Mouse (Mus musculus) MEL (cell line): Measurements from ENCODE around the gene Mslnl. TPM values are rescaled to one million over a fixed set of nuclear protein-coding genes. Genes with fewer than 3 reads are reported as not detected.

Experiments used
- DNase-seq: peaks from one replicate; pipeline ENCODE4 v3.0.0; 2011; ENCODE audit warnings: low read depth, low spot score
- H3K27ac ChIP-seq: 2 replicates; pipeline ENCODE4 v1.5.1; 2012; ENCODE audit warnings: low read depth, mild to moderate bottlenecking, control low read depth, low read length, moderate library complexity; ENCODE audit not compliant: control insufficient read depth
- H3K27me3 ChIP-seq, 2 experiments: fragments of 150-350 bp in 1 of 2; sonication (generic) in 1 of 2; 2 replicates each; pipeline ENCODE4 v1.6.1; 2012; ENCODE audit warnings: low read length in 2 of 2, mild to moderate bottlenecking in 2 of 2, improper control_type of control experiment in 1 of 2, moderate library complexity in 1 of 2; ENCODE audit not compliant: insufficient read depth in 2 of 2, control insufficient read depth in 1 of 2
- H3K36me3 ChIP-seq, 2 experiments: 2 replicates each; pipeline ENCODE4 v1.6.1; 2012 to 2014; ENCODE audit warnings: low read length in 2 of 2, improper control_type of control experiment in 1 of 2, inconsistent platforms in 1 of 2, mild to moderate bottlenecking in 1 of 2; ENCODE audit not compliant: insufficient read depth in 2 of 2, control insufficient read depth in 1 of 2
- H3K4me1 ChIP-seq, 2 experiments: fragments of 150-350 bp in 1 of 2; sonication (generic) in 1 of 2; 2 replicates each; pipeline ENCODE4 v1.6.1; 2012; ENCODE audit warnings: low read length in 2 of 2, improper control_type of control experiment in 1 of 2, mild to moderate bottlenecking in 1 of 2; ENCODE audit not compliant: insufficient read depth in 2 of 2, control insufficient read depth in 1 of 2
- H3K4me3 ChIP-seq, 2 experiments: fragments of 150-350 bp in 1 of 2; sonication (generic) in 1 of 2; 2 replicates each; pipeline ENCODE4 v1.5.1; 2012; ENCODE audit warnings: low read depth in 2 of 2, low read length in 2 of 2, mild to moderate bottlenecking in 2 of 2, moderate library complexity in 2 of 2, control low read depth in 1 of 2, improper control_type of control experiment in 1 of 2; ENCODE audit not compliant: control insufficient read depth in 1 of 2, insufficient read depth in 1 of 2
- H3K79me2 ChIP-seq: 2 replicates; pipeline ENCODE4 v1.6.1; 2012; ENCODE audit warnings: mild to moderate bottlenecking, low read length, moderate library complexity; ENCODE audit not compliant: control insufficient read depth, poor library complexity, insufficient read depth
- H3K9ac ChIP-seq: 2 replicates; pipeline ENCODE4 v1.6.1; 2012; ENCODE audit warnings: low read depth, mild to moderate bottlenecking, control low read depth, low read length, moderate library complexity; ENCODE audit not compliant: control insufficient read depth, poor library complexity, severe bottlenecking
- H3K9me3 ChIP-seq: fragments of 150-350 bp; sonication (generic); replicated peaks from 2 replicates; pipeline ENCODE4 v1.6.1; 2012; ENCODE audit warnings: mild to moderate bottlenecking, low read length, improper control_type of control experiment, moderate library complexity; ENCODE audit not compliant: insufficient read depth
- CHD1 ChIP-seq: IDR thresholded peaks from 2 replicates; pipeline ENCODE4 v1.6.1; 2012; ENCODE audit warnings: low read depth, mild to moderate bottlenecking, inconsistent platforms, low read length, improper control_type of control experiment
- CTCF ChIP-seq, 3 experiments: IDR thresholded peaks in 2 of 3; conservative IDR thresholded peaks in 1 of 3; 2 replicates each; pipeline ENCODE4 v1.5.1; 2011 to 2012; ENCODE audit warnings: low read length in 3 of 3, low read depth in 2 of 3, mild to moderate bottlenecking in 2 of 3, improper control_type of control experiment in 1 of 3, inconsistent platforms in 1 of 3, mixed read lengths in 1 of 3, moderate library complexity in 1 of 3; ENCODE audit not compliant: control insufficient read depth in 1 of 3, insufficient read depth in 1 of 3, poor library complexity in 1 of 3, severe bottlenecking in 1 of 3
- E2F4 ChIP-seq: IDR thresholded peaks from 2 replicates; pipeline ENCODE4 v1.6.1; 2011; ENCODE audit warnings: low read depth, low read length, improper control_type of control experiment, borderline replicate concordance
- EP300 ChIP-seq, 2 experiments: IDR thresholded peaks; 2 replicates each; pipeline ENCODE4 v1.6.1; 2011; ENCODE audit warnings: improper control_type of control experiment in 2 of 2, low read length in 2 of 2, low read depth in 1 of 2, mild to moderate bottlenecking in 1 of 2
- ETS1 ChIP-seq: IDR thresholded peaks from 2 replicates; pipeline ENCODE4 v1.6.1; 2012; ENCODE audit warnings: low read depth, mild to moderate bottlenecking, inconsistent platforms, low read length, improper control_type of control experiment, moderate library complexity
- GABPA ChIP-seq: IDR thresholded peaks from 2 replicates; pipeline ENCODE4 v1.6.1; 2012; ENCODE audit warnings: low read depth, mild to moderate bottlenecking, inconsistent platforms, low read length, improper control_type of control experiment, moderate library complexity
- GATA1 ChIP-seq: IDR thresholded peaks from 2 replicates; pipeline ENCODE4 v1.6.1; 2011; ENCODE audit warnings: low read depth, low read length, improper control_type of control experiment
- HCFC1 ChIP-seq: IDR thresholded peaks from 2 replicates; pipeline ENCODE4 v1.6.1; 2012; ENCODE audit warnings: low read depth, mild to moderate bottlenecking, inconsistent platforms, low read length, improper control_type of control experiment, moderate library complexity
- KAT2A ChIP-seq: conservative IDR thresholded peaks from 2 replicates; pipeline ENCODE4 v1.6.1; 2012; ENCODE audit warnings: low read depth, low read length, improper control_type of control experiment, inconsistent platforms
- MAZ ChIP-seq: IDR thresholded peaks from 2 replicates; pipeline ENCODE4 v1.6.1; 2012; ENCODE audit warnings: low read depth, mild to moderate bottlenecking, inconsistent platforms, low read length, improper control_type of control experiment
- NRF1 ChIP-seq: IDR thresholded peaks from 2 replicates; pipeline ENCODE4 v1.6.1; 2014; ENCODE audit warnings: low read depth, mild to moderate bottlenecking, inconsistent platforms, low read length, improper control_type of control experiment, moderate library complexity; ENCODE audit not compliant: poor library complexity, insufficient read depth, severe bottlenecking
- POLR2A ChIP-seq, 2 experiments: IDR thresholded peaks; 2 replicates each; pipeline ENCODE4 v1.6.1; 2011 to 2012; ENCODE audit warnings: low read length in 2 of 2, mild to moderate bottlenecking in 2 of 2, control low read depth in 1 of 2, improper control_type of control experiment in 1 of 2, low read depth in 1 of 2, moderate library complexity in 1 of 2; ENCODE audit not compliant: control insufficient read depth in 1 of 2, insufficient read depth in 1 of 2, poor library complexity in 1 of 2
- RAD21 ChIP-seq: IDR thresholded peaks from 2 replicates; pipeline ENCODE4 v1.6.1; 2011; ENCODE audit warnings: mild to moderate bottlenecking, low read depth, low read length, improper control_type of control experiment
- SIN3A ChIP-seq: IDR thresholded peaks from 2 replicates; pipeline ENCODE4 v1.6.1; 2012; ENCODE audit warnings: low read length, improper control_type of control experiment, inconsistent platforms
- TAL1 ChIP-seq: IDR thresholded peaks from 2 replicates; pipeline ENCODE4 v1.6.1; 2012; ENCODE audit warnings: mild to moderate bottlenecking, inconsistent platforms, low read length, moderate library complexity, mixed read lengths
- TCF12 ChIP-seq: IDR thresholded peaks from 2 replicates; pipeline ENCODE4 v1.6.1; 2014; ENCODE audit warnings: low read depth, mild to moderate bottlenecking, inconsistent platforms, low read length, improper control_type of control experiment, moderate library complexity
- UBTF ChIP-seq: IDR thresholded peaks from 2 replicates; pipeline ENCODE4 v1.6.1; 2012; ENCODE audit warnings: low read depth, mild to moderate bottlenecking, inconsistent platforms, low read length, improper control_type of control experiment, moderate library complexity, borderline replicate concordance; ENCODE audit not compliant: insufficient read depth
- USF1 ChIP-seq: IDR thresholded peaks from 2 replicates; pipeline ENCODE4 v1.6.1; 2014; ENCODE audit warnings: low read depth, mild to moderate bottlenecking, inconsistent platforms, low read length, improper control_type of control experiment, moderate library complexity
- USF2 ChIP-seq, 2 experiments: IDR thresholded peaks; 2 replicates each; pipeline ENCODE4 v1.6.1; 2011 to 2012; ENCODE audit warnings: improper control_type of control experiment in 2 of 2, low read length in 2 of 2, borderline replicate concordance in 1 of 2, inconsistent platforms in 1 of 2, low read depth in 1 of 2, mild to moderate bottlenecking in 1 of 2; ENCODE audit not compliant: insufficient read depth in 1 of 2
- ZC3H11A ChIP-seq: IDR thresholded peaks from 2 replicates; pipeline ENCODE4 v1.6.1; 2012; ENCODE audit warnings: low read depth, mild to moderate bottlenecking, inconsistent platforms, low read length, improper control_type of control experiment
- ZMIZ1 ChIP-seq: IDR thresholded peaks from 2 replicates; pipeline ENCODE4 v1.6.1; 2012; ENCODE audit warnings: low read depth, mild to moderate bottlenecking, inconsistent platforms, low read length, improper control_type of control experiment, moderate library complexity
- ZNF384 ChIP-seq: IDR thresholded peaks from 2 replicates; pipeline ENCODE4 v1.6.1; 2012; ENCODE audit warnings: low read depth, mild to moderate bottlenecking, inconsistent platforms, low read length, improper control_type of control experiment
- polyA plus RNA-seq, 2 experiments: library from polyadenylated mRNA; stranded (reverse) in 1 of 2; unstranded in 1 of 2; fragments of >175 nt in 1 of 2; fragments of >200 nt in 1 of 2; gene quantifications; 2 replicates each; pipeline versions ENCODE4 v1.2.1 to v1.2.4; 2012; ENCODE audit warnings: low replicate concordance in 2 of 2, low read depth in 1 of 2; ENCODE audit not compliant: insufficient read length in 2 of 2, insufficient read depth in 1 of 2, missing spikeins in 1 of 2
- total RNA-seq: library from RNA; depleted of rRNA; stranded (reverse); fragments of 300-350 nt; gene quantifications from 2 replicates; pipeline ENCODE4 v1.2.3, GENCODE M21; 2012

Gene Mslnl
- total and polyA plus RNA-seq, 3 experiments: 0.08 TPM; not detected in 1

GRCm38 (mm10) chr17:25760148-25760547, 24.3 kb downstream of the Mslnl start:
- H3K9ac ChIP-seq: no peak overlapping the region
- H3K79me2 ChIP-seq: no peaks in the 10 kb centered on the region
- H3K27ac ChIP-seq: no peak overlapping the region
- TF ChIP-seq ZMIZ1 (no peak), ZNF384 (no peak), TCF12 (no peak), ZC3H11A (no peak), HCFC1 (no peak), E2F4 (no peak), TAL1 (no peak), MAZ (no peak), POLR2A (IDR thresholded peaks at IDR 0.05; ENCODE audit: control insufficient read depth in 1 of 2, insufficient read depth in 1 of 2, low read depth in 1 of 2, low read length in 2 of 2, poor library complexity in 1 of 2) (no peak), CTCF (IDR thresholded peaks at IDR 0.05 in 2 of 3, conservative IDR thresholded peaks at IDR 0.05 in 1 of 3; ENCODE audit: control insufficient read depth in 1 of 3, insufficient read depth in 1 of 3, low read depth in 2 of 3, low read length in 3 of 3, poor library complexity in 1 of 3, severe bottlenecking in 1 of 3) (no peak), GATA1 (no peak), ETS1 (no peak)
- H3K4me3 ChIP-seq: no peak overlapping the region
- no peaks in the 10 kb centered on the region for H3K4me1 ChIP-seq
- no peaks in the 10 kb centered on the region for H3K9me3 ChIP-seq
- no peak for DNase-seq
- H3K27me3 ChIP-seq: peaks cover 9 to 13% of the 10 kb centered on the region in 2 experiments
- no peaks in the 10 kb centered on the region for H3K36me3 ChIP-seq

DNA sequence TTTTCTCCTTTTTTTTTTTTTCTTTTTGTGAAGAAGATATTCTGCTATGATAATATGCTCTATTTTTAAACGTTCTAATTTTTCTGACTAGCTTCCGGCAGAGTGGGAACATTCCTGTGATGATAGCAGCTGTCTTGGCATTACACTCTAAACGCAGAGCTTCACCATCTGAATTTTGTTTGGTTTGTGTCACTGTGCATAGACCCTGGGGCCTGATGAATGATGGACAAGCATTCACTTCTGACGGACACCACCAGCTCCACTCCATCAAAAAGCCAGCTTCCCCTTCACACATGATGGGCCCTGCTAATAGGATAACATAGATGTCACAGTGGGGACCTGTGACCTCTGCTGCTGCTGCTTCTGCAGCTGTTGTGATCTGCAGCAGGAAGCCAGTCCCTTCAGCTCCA, 25.7 kb downstream of the Mslnl start:
- H3K27ac ChIP-seq: no peak overlapping the region

DNA sequence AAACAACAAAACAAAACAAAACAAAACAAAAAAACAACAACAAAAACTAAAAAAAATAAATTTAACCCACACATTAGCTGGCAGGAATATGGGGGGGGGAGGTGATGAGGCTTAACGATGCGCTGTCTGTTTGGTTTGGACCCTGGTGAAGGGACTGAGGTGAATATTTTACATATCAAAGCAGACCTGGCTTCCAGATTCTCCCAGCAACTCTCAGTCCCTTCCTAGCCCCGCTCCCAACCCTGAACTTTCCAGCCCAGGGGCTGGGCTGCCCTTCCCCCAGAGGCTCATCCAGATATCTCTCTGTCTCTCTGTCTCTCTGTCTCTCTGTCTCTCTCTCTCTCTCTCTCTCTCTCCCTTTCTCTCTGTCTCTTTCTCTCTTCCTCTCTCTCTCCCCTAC, 26.7 kb downstream of the Mslnl start:
- no peak overlapping the region for H3K4me3 ChIP-seq
- H3K9ac ChIP-seq: no peak overlapping the region
- no peak for DNase-seq
- H3K79me2 ChIP-seq: no peaks in the 10 kb centered on the region
- no peak overlapping the region for H3K27ac ChIP-seq
- H3K4me1 ChIP-seq: no peaks in the 10 kb centered on the region
- peaks cover 12 to 14% of the 10 kb centered on the region in 2 experiments for H3K27me3 ChIP-seq
- H3K36me3 ChIP-seq: no peaks in the 10 kb centered on the region
- TF ChIP-seq EP300 (IDR thresholded peaks at IDR 0.05; ENCODE audit: low read depth in 1 of 2, low read length in 2 of 2): no peak
- no peak for TF ChIP-seq CHD1
- TF ChIP-seq UBTF: no peak
- no peak for TF ChIP-seq USF2 (IDR thresholded peaks at IDR 0.05; ENCODE audit: borderline replicate concordance in 1 of 2, insufficient read depth in 1 of 2, low read depth in 1 of 2, low read length in 2 of 2)
- TF ChIP-seq KAT2A: no peak
- no peak for TF ChIP-seq E2F4
- TF ChIP-seq NRF1: no peak
- no peak for TF ChIP-seq RAD21
- H3K9me3 ChIP-seq: no peaks in the 10 kb centered on the region

More for the DNA sequence above, 25.7 kb downstream of the Mslnl start:
- no peaks in the 10 kb centered on the region for H3K79me2 ChIP-seq
- H3K9me3 ChIP-seq: no peaks in the 10 kb centered on the region
- H3K4me1 ChIP-seq: no peaks in the 10 kb centered on the region
- DNase-seq: no peak
- H3K36me3 ChIP-seq: no peaks in the 10 kb centered on the region
- no peak overlapping the region for H3K4me3 ChIP-seq
- H3K9ac ChIP-seq: no peak overlapping the region
- H3K27me3 ChIP-seq: peaks cover 12 to 16% of the 10 kb centered on the region in 2 experiments
- no peak for TF ChIP-seq GABPA
- TF ChIP-seq GATA1: no peak
- no peak for TF ChIP-seq USF1
- TF ChIP-seq USF2 (IDR thresholded peaks at IDR 0.05; ENCODE audit: borderline replicate concordance in 1 of 2, insufficient read depth in 1 of 2, low read depth in 1 of 2, low read length in 2 of 2): no peak
- no peak for TF ChIP-seq SIN3A
- TF ChIP-seq, all 39 proteins: peak for 0
